Mouse (Mus musculus) gastrocnemius, postnatal 25 days (tissue): ENCODE measurements around the gene Hdlbp. TPM values are rescaled to one million over a fixed set of nuclear protein-coding genes. Genes with fewer than 3 reads are reported as not detected.
A peak's percentile ranks its signal among the peaks of the same experiment; 100 is the strongest.

Source experiments
- DNase-seq: peaks from one replicate; pipeline ENCODE4 v3.0.0; 2022
- total RNA-seq, 2 experiments: library from RNA; stranded (reverse); gene quantifications; 1 replicate in 1 of 2; 2 replicates in 1 of 2; pipeline ENCODE4 v1.2.3; 2021

Hdlbp gene
- total RNA-seq, 2 experiments from 2014 or later, result 290 to 306 TPM

- DNase-seq, result peak; percentile 80
Measured at GRCm38 (mm10) chr1:93445111-93445821, 33.3 kb downstream of the Hdlbp start.

- peak; percentile 83 for DNase-seq
Measured at GRCm38 (mm10) chr1:93444405-93445110, 34.1 kb downstream of the Hdlbp start.

- DNase-seq, result no peak
Measured at GRCm38 (mm10) chr1:93439321-93439720, 39.3 kb downstream of the Hdlbp start.

GRCm38 (mm10) chr1:93432087-93432486, 46.5 kb downstream of the Hdlbp start:
- no peak for DNase-seq

- no peak for DNase-seq
Measured at GRCm38 (mm10) chr1:93403403-93403802, 75.2 kb downstream of the Hdlbp start.

GRCm38 (mm10) chr1:93401191-93402052, 77.2 kb downstream of the Hdlbp start:
- no peak for DNase-seq

- no peak for DNase-seq
Measured at GRCm38 (mm10) chr1:93388906-93389305, 89.7 kb downstream of the Hdlbp start.

- DNase-seq, result no peak
Measured at GRCm38 (mm10) chr1:93387198-93387597, 91.4 kb downstream of the Hdlbp start.

- DNase-seq, result no peak
Measured at GRCm38 (mm10) chr1:93379117-93379516, 99.5 kb downstream of the Hdlbp start.

- no peak for DNase-seq
Measured at GRCm38 (mm10) chr1:93377307-93377706, 101.3 kb downstream of the Hdlbp start.

- DNase-seq, result no peak
Measured at GRCm38 (mm10) chr1:93373665-93374064, 105.0 kb downstream of the Hdlbp start, which contains the start of gene Ano7. Ano7 (plus strand) TSS chr1:93373930.

GRCm38 (mm10) chr1:93365641-93366040, 113.0 kb downstream of the Hdlbp start:
- no peak for DNase-seq

- DNase-seq, result no peak
Measured at GRCm38 (mm10) chr1:93362661-93363060, 116.0 kb downstream of the Hdlbp start.

Other genes starting within 250 kb of the Hdlbp start
- gene Sned1, start 243.0 kb downstream of the Hdlbp start, total RNA-seq, result 1 to 10 TPM; 4.6 to 8.0 TPM
- gene Mterf4, start 172.9 kb downstream of the Hdlbp start, total RNA-seq, result 10 to 100 TPM in 1 of 2 experiments, 1 to 10 TPM in 1; 8.6 to 10.8 TPM
- 10 to 100 TPM; 15.8 to 17.5 TPM for gene Ppp1r7, start 136.0 kb downstream of the Hdlbp start, total RNA-seq
- 1 to 10 TPM in 1 of 2 experiments, under 1 TPM in 1; 0.83 to 2.0 TPM for gene Pask, start 135.3 kb downstream of the Hdlbp start, total RNA-seq
- not detected for gene Ano7, start 104.9 kb downstream of the Hdlbp start, total RNA-seq
- 10 to 100 TPM; 11.6 to 12.2 TPM for gene Farp2, start 33.3 kb upstream of the Hdlbp start, total RNA-seq
- 10 to 100 TPM; 79.2 to 82.7 TPM for gene Stk25, start 179.8 kb upstream of the Hdlbp start, total RNA-seq
- 1 to 10 TPM in 1 of 2 experiments, under 1 TPM in 1; 0.90 to 1.5 TPM for gene Bok, start 206.8 kb upstream of the Hdlbp start, total RNA-seq